Mouse (Mus musculus) spleen, adult 2 months (tissue): Measurements from ENCODE around the gene Ttyh1.

ENCODE experiments used
- CTCF ChIP-seq: fragments of 200-500 bp; IDR thresholded peaks from 2 replicates; pipeline ENCODE4 v1.5.1; 2011; ENCODE audit warnings: mild to moderate bottlenecking, inconsistent platforms; ENCODE audit not compliant: insufficient read depth, insufficient read length, insufficient replicate concordance; ENCODE audit errors: extremely low read depth
- POLR2A ChIP-seq: fragments of 200-500 bp; IDR thresholded peaks from 2 replicates; pipeline ENCODE4 v1.6.1; 2011; ENCODE audit warnings: low read depth, low read length, inconsistent platforms

DNA sequence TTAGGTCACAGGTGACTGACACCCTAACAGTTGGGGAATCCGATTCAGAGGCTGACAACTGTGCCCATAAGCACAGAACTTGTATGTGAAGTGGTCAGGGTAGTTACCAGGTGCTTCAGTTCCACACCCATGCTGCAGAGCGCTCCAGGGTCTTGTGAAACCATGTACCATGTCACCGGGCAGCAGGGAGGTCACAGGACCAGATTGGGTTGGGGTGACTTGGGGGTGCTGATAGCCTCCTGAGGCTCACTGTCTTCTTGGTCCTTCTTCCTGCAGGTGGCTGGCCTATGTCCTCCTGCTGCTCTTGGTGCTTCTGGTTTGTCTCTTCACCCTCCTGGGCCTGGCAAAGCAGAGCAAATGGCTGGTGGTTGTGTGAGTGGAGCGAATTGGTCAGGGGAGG, 8.7 kb downstream of the Ttyh1 start:
- TF ChIP-seq CTCF (no peak), POLR2A (no peak)
